Mouse (Mus musculus) lung, postnatal 0 days (tissue): ENCODE measurements around the gene Srp68.

Source experiments
- CTCF ChIP-seq: IDR thresholded peaks from 2 replicates; pipeline ENCODE4 v1.5.1; 2016; ENCODE audit warnings: antibody characterized with exemption, mild to moderate bottlenecking
- EP300 ChIP-seq: IDR thresholded peaks from 2 replicates; pipeline ENCODE4 v1.6.1; 2016; ENCODE audit warnings: antibody characterized with exemption, mild to moderate bottlenecking, control low read depth

- TF ChIP-seq CTCF: no peak
- no peak for TF ChIP-seq EP300
These were observed 65.4 kb downstream of the Srp68 start for GRCm38 (mm10) chr11:116208660-116209059.
